Mouse (Mus musculus) myocyte (in vitro differentiated cells): ENCODE results near the gene Phyhd1. TPM values are rescaled to one million over a fixed set of nuclear protein-coding genes. Genes with fewer than 3 reads are reported as not detected.

Source experiments
- H3K27me3 ChIP-seq: one replicate; pipeline ENCODE4 v1.6.1; 2011; ENCODE audit not compliant: control insufficient read depth, insufficient read depth, insufficient read length
- H3K36me3 ChIP-seq: one replicate; pipeline ENCODE4 v1.6.1; 2011; ENCODE audit not compliant: control insufficient read depth, insufficient read depth
- H3K4me2 ChIP-seq: one replicate; pipeline ENCODE4 v1.6.1; 2011; ENCODE audit warnings: low read depth, control low read depth
- H3K4me3 ChIP-seq: one replicate; pipeline ENCODE4 v1.5.1; 2011; ENCODE audit warnings: mild to moderate bottlenecking, control low read depth, moderate library complexity
- H3K79me2 ChIP-seq: one replicate; pipeline ENCODE4 v1.6.1; 2011; ENCODE audit not compliant: control insufficient read depth, insufficient read depth
- H3ac ChIP-seq: one replicate; pipeline ENCODE4 v1.6.1; 2011; ENCODE audit not compliant: control insufficient read depth, insufficient read length
- CEBPB ChIP-seq: IDR thresholded peaks from 2 replicates; pipeline ENCODE4 v1.6.1; 2011; ENCODE audit warnings: mild to moderate bottlenecking, moderate library complexity; ENCODE audit not compliant: poor library complexity, insufficient read depth, severe bottlenecking
- E2F4 ChIP-seq: IDR thresholded peaks from one replicate; pipeline ENCODE4 v1.6.1; 2011; ENCODE audit warnings: mild to moderate bottlenecking, control low read depth, moderate library complexity; ENCODE audit not compliant: insufficient read depth
- MAX ChIP-seq: IDR thresholded peaks from one replicate; pipeline ENCODE4 v1.6.1; 2011; ENCODE audit warnings: low read depth, mild to moderate bottlenecking, control low read depth
- MYOD1 ChIP-seq, 3 experiments: IDR thresholded peaks; one replicate each; pipeline ENCODE4 v1.6.1; 2011; ENCODE audit warnings: control low read depth in 2 of 3, low read depth in 2 of 3, mild to moderate bottlenecking in 2 of 3, moderate library complexity in 1 of 3; ENCODE audit not compliant: insufficient read length in 2 of 3, control insufficient read depth in 1 of 3
- MYOG ChIP-seq, 3 experiments: IDR thresholded peaks; one replicate each; pipeline ENCODE4 v1.6.1; 2011; ENCODE audit warnings: control low read depth in 2 of 3, low read depth in 2 of 3, mild to moderate bottlenecking in 2 of 3; ENCODE audit not compliant: insufficient read length in 2 of 3, control insufficient read depth in 1 of 3, insufficient read depth in 1 of 3
- POLR2A ChIP-seq: IDR thresholded peaks from one replicate; pipeline ENCODE4 v1.6.1; 2011; ENCODE audit warnings: low read depth, mild to moderate bottlenecking, control low read depth, moderate library complexity; ENCODE audit not compliant: insufficient read length
- POLR2AphosphoS2 ChIP-seq: IDR thresholded peaks from one replicate; pipeline ENCODE4 v1.6.1; 2011; ENCODE audit warnings: low read depth, control low read depth; ENCODE audit not compliant: insufficient read length
- REST ChIP-seq: IDR thresholded peaks from one replicate; pipeline ENCODE4 v1.6.1; 2011; ENCODE audit warnings: mild to moderate bottlenecking, control low read depth, moderate library complexity; ENCODE audit not compliant: insufficient read depth, insufficient read length
- SRF ChIP-seq: IDR thresholded peaks from one replicate; pipeline ENCODE4 v1.6.1; 2011; ENCODE audit warnings: low read depth; ENCODE audit not compliant: control insufficient read depth, insufficient read length
- TCF12 ChIP-seq: IDR thresholded peaks from one replicate; pipeline ENCODE4 v1.6.1; 2011; ENCODE audit warnings: mild to moderate bottlenecking, control low read depth; ENCODE audit not compliant: poor library complexity, insufficient read depth, severe bottlenecking
- TCF3 ChIP-seq: IDR thresholded peaks from one replicate; pipeline ENCODE4 v1.6.1; 2011; ENCODE audit warnings: low read depth, control low read depth; ENCODE audit not compliant: insufficient read length
- USF1 ChIP-seq: IDR thresholded peaks from one replicate; pipeline ENCODE4 v1.6.1; 2011; ENCODE audit warnings: low read depth, mild to moderate bottlenecking, control low read depth, moderate library complexity
- polyA plus RNA-seq: library from polyadenylated mRNA; unstranded; fragments of >200 nt; fragmentation: generic; extraction: Trizol; gene quantifications from one replicate; pipeline ENCODE4 v1.2.1, GENCODE M21; 2012; ENCODE audit warnings: missing spikeins

Gene Phyhd1
- polyA plus RNA-seq, 1 experiment = 14.7 TPM

DNA sequence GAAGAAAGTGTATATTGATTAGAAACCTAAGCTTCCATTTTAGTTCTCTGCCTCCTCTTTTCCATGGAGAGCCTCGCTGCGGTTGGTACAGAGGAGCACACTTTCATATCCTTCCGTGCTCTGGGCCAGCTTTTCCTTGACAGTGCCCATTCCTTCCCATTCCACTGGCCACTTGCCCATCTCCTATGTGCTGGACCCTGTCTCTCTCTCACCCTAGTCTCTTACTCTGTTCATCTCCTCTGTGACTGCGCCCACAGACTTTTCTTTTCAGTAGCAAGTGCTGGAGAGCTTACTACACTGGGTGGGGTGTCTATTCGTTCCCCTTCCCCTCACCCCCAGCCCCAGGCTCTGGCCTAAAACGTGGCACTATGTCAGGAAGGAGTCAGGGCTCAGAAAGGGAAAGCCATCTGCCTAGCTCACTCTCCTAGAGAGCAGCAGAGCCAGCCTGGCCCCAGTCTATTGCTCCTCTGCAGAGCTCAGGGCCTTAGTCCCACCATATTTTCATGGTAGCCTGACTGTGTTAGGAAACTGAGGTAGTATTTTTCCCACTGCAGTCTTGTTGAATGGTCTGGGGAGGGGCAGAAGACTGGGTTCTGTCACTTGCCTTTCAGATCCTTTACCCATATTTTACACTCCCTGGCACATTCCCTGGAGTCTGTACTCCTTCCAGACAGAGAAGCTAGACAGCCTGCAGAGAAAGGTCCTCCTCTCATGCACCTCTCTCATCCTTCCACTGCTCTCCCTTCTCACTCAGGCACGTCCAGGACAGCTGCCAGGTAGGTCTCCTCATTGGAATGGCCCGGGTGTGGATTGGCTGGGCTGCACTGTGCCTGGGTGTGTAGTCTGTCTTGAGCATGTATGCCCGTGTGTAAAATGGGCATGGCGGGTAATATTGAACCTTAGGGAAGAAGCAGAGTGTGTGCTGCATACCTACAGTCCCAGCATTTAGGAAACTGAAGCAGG is 15.6 kb upstream of the Phyhd1 start:
- Histone ChIP-seq H3ac (no peak overlapping the region), H3K27me3 (no peaks in the 10 kb centered on the region), H3K4me2 (no peak overlapping the region), H3K79me2 (peaks cover 75% of the 10 kb centered on the region), H3K36me3 (peaks cover 26% of the 10 kb centered on the region), H3K4me3 (no peak overlapping the region)
- TF ChIP-seq USF1 (no peak), TCF3 (no peak), MAX (no peak), POLR2A (no peak), MYOD1 (IDR thresholded peaks at IDR 0.05; ENCODE audit: control insufficient read depth in 1 of 3, insufficient read length in 2 of 3, low read depth in 2 of 3) (no peak), CEBPB (no peak), POLR2AphosphoS2 (no peak), MYOG (IDR thresholded peaks at IDR 0.05; ENCODE audit: control insufficient read depth in 1 of 3, insufficient read depth in 1 of 3, insufficient read length in 2 of 3, low read depth in 2 of 3) (no peak), REST (no peak), E2F4 (no peak), SRF (no peak), TCF12 (no peak)

DNA sequence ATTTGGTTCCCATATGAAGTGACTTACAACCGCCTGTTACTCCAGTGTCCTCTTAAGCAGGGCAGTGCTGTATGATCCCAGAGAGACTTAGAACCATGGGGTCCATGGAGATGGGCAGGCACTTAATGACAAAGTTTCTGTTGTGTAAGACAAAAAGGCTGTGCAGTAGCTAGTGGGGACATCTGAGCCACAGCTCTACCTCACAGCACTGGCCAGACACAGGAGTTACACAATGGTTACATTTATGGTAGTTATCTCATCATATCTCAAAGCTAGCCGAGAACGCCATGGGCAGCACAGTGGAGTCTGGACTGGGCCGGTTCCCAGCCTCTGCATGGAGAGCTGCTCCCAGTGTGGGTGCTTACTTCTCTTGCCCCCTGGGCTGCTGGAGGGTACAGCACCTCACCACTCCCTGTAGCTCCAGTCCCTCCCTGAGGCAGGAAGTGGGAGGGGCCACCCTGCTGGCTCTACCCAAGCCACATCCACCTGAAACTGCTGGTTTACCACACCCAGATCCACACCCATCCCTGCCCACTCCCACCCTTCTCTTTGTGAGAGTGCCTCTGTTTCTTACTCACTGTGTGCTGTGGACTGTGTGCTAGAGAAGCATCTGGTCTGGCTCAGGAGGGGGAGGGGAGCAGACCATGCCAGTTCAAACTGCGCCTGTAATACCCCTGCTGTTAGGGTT is 14.4 kb upstream of the Phyhd1 start:
- Histone ChIP-seq H3K79me2 (peaks cover 64% of the 10 kb centered on the region), H3K27me3 (no peaks in the 10 kb centered on the region), H3K4me3 (no peak overlapping the region), H3ac (no peak overlapping the region), H3K4me2 (peak overlapping the region; percentile 60), H3K36me3 (peaks cover 31% of the 10 kb centered on the region)
- TF ChIP-seq POLR2AphosphoS2 (no peak), SRF (no peak), E2F4 (no peak), MYOG (IDR thresholded peaks at IDR 0.05; ENCODE audit: control insufficient read depth in 1 of 3, insufficient read depth in 1 of 3, insufficient read length in 2 of 3, low read depth in 2 of 3) (peak in 1 of 3 experiments; percentile 2), MYOD1 (IDR thresholded peaks at IDR 0.05; ENCODE audit: control insufficient read depth in 1 of 3, insufficient read length in 2 of 3, low read depth in 2 of 3) (no peak)

DNA sequence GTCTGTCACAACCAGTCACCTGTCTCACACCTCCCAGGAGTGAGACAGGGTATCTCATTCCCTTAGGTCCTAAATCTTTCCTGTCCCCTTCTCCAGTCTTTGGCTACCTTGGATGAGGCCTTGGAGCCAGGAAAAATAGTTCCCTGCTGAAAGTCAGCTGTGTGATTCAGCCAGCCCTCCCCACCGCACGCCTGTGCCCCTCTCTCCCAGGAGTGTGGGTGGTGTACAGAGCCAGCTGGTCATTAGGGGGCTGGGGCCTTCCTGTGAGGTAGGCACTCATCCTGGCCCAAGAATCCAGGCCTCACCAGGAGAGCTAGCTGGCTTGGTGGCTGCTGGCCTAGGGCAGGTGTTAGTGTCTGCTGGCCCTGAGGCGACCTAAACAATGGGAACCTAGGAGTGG is 13.5 kb upstream of the Phyhd1 start:
- Histone ChIP-seq H3K4me3 (no peak overlapping the region), H3K27me3 (no peaks in the 10 kb centered on the region), H3K79me2 (peaks cover 56% of the 10 kb centered on the region), H3K36me3 (peaks cover 40% of the 10 kb centered on the region), H3K4me2 (peak overlapping the region; percentile 60), H3ac (no peak overlapping the region)
- no peak for TF ChIP-seq MAX
- TF ChIP-seq REST = no peak
- no peak for TF ChIP-seq SRF
- no peak for TF ChIP-seq CEBPB
- TF ChIP-seq POLR2A = no peak
- TF ChIP-seq TCF12 = no peak
- TF ChIP-seq POLR2AphosphoS2 = no peak
- no peak for TF ChIP-seq TCF3
- TF ChIP-seq E2F4 = no peak
- TF ChIP-seq MYOG (IDR thresholded peaks at IDR 0.05; ENCODE audit: control insufficient read depth in 1 of 3, insufficient read depth in 1 of 3, insufficient read length in 2 of 3, low read depth in 2 of 3) = peak in 1 of 3 experiments; percentile 62
- TF ChIP-seq MYOD1 (IDR thresholded peaks at IDR 0.05; ENCODE audit: control insufficient read depth in 1 of 3, insufficient read length in 2 of 3, low read depth in 2 of 3) = peak in 1 of 3 experiments; percentile 82
- TF ChIP-seq USF1 = no peak

DNA sequence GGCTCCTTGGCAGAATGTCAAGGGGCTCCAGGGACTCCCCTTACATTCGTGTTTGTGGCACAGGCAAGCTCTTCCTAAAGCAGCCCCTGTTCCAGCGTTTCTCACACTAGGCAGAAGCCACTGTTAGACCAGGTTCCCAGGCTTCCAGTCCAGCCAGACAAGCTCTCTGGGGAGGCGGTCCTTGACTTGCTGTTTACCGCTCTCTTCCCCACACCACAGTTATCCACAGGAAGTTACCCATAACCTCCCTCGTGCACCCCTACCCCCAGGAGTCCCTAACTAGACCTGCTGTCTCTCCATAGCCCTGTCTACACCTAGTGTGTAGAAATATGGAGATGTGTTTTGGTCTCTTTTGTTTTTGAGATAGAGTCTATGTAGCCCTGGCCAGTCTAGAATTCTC is 12.2 kb upstream of the Phyhd1 start:
- peaks cover 53% of the 10 kb centered on the region for H3K79me2 ChIP-seq
- H3K4me2 ChIP-seq = no peak overlapping the region
- H3K36me3 ChIP-seq = peaks cover 30% of the 10 kb centered on the region
- no peak for TF ChIP-seq POLR2AphosphoS2
- no peak for TF ChIP-seq TCF12
- no peak for TF ChIP-seq MYOG (IDR thresholded peaks at IDR 0.05; ENCODE audit: control insufficient read depth in 1 of 3, insufficient read depth in 1 of 3, insufficient read length in 2 of 3, low read depth in 2 of 3)
- TF ChIP-seq TCF3 = no peak
- no peak for TF ChIP-seq POLR2A
- no peak for TF ChIP-seq REST
- TF ChIP-seq SRF = no peak
- H3ac ChIP-seq = no peak overlapping the region
- no peaks in the 10 kb centered on the region for H3K27me3 ChIP-seq
- H3K4me3 ChIP-seq = no peak overlapping the region
